Mouse (Mus musculus) midbrain, postnatal 0 days (tissue): ENCODE results near the gene Hist1h4h. TPM values are rescaled to one million over a fixed set of nuclear protein-coding genes. Genes with fewer than 3 reads are reported as not detected.
A peak's percentile ranks its signal among the peaks of the same experiment; 100 is the strongest.
"Not testable (repeated sequence)": the region's sequence is repeated elsewhere in the genome, so short reads cannot be mapped to it uniquely, and the experiment has no call there.

ENCODE experiments used
- ATAC-seq: fragments of 200-750 bp; cut with Nextera tagmentation; 2 replicates; pipeline ENCODE4 v1.8.0; 2017; ENCODE audit warnings: moderate number of reproducible peaks, mild to moderate bottlenecking, moderate TSS enrichment, moderate library complexity; ENCODE audit not compliant: low FRiP score
- DNase-seq: peaks from one replicate; pipeline ENCODE4 v3.0.0-alpha.2; 2015; ENCODE audit warnings: low spot score
- H3K27ac ChIP-seq: fragments of 300-500 bp; sonication (generic); 2 replicates; pipeline ENCODE4 v1.5.1; 2014; ENCODE audit warnings: low read depth, mild to moderate bottlenecking, low read length, mixed read lengths
- H3K27me3 ChIP-seq: fragments of 300-500 bp; sonication (generic); 2 replicates; pipeline ENCODE4 v1.6.1; 2014; ENCODE audit warnings: low read length, control low read depth, mixed read lengths; ENCODE audit not compliant: insufficient read depth
- H3K36me3 ChIP-seq: fragments of 300-500 bp; sonication (generic); 2 replicates; pipeline ENCODE4 v1.6.1; 2014; ENCODE audit warnings: low read length, control low read depth, mixed read lengths; ENCODE audit not compliant: insufficient read depth
- H3K4me1 ChIP-seq: fragments of 300-500 bp; sonication (generic); 2 replicates; pipeline ENCODE4 v1.6.1; 2014; ENCODE audit warnings: mild to moderate bottlenecking, control low read depth, antibody characterized with exemption, low read length, mixed read lengths; ENCODE audit not compliant: insufficient read depth
- H3K4me2 ChIP-seq: fragments of 300-500 bp; sonication (generic); 2 replicates; pipeline ENCODE4 v1.6.1; 2014; ENCODE audit warnings: low read depth, mild to moderate bottlenecking, low read length, mixed read lengths; ENCODE audit not compliant: poor library complexity, severe bottlenecking
- H3K4me3 ChIP-seq: fragments of 300-500 bp; sonication (generic); 2 replicates; pipeline ENCODE4 v1.5.1; 2014; ENCODE audit warnings: low read depth, mild to moderate bottlenecking, low read length, moderate library complexity
- H3K9ac ChIP-seq: fragments of 300-500 bp; sonication (generic); replicated peaks from 2 replicates; pipeline ENCODE4 v1.6.1; 2014; ENCODE audit warnings: mild to moderate bottlenecking, low read length, moderate library complexity, mixed read lengths; ENCODE audit not compliant: poor library complexity, severe bottlenecking
- H3K9me3 ChIP-seq: fragments of 300-500 bp; sonication (generic); 2 replicates; pipeline ENCODE4 v1.6.1; 2016; ENCODE audit warnings: low read length, control low read depth
- CTCF ChIP-seq: IDR thresholded peaks from 2 replicates; pipeline ENCODE4 v1.5.1; 2016; ENCODE audit warnings: antibody characterized with exemption, mild to moderate bottlenecking
- WGBS: fragments of 180-500 bp; shearing (Covaris S2); extraction: QIAGEN DNeasy Blood & Tissue Kit; methylation state at CpG from one replicate; pipeline ENCODE4 v1.1.7; 2014; 5-methylcytosine and 5-hydroxymethylcytosine counted together
- polyA plus RNA-seq: library from polyadenylated mRNA; unstranded; fragments of >200 nt; fragmentation: Nextera tagmentation; extraction: Ambion mirVana; gene quantifications from 2 replicates; pipeline ENCODE4 v1.2.1, GENCODE M21; 2015
- total RNA-seq: library from RNA; depleted of rRNA; stranded (reverse); fragments of >200 nt; gene quantifications from 2 replicates; pipeline ENCODE4 v1.2.3, GENCODE M21; 2014

Hist1h4h gene
- total and polyA plus RNA-seq, 2 experiments from 2014 or later = 4.0 to 1,474 TPM

GRCm38 (mm10) chr13:23529005-23529404 lies 1.8 kb upstream of the Hist1h4h start:
- Histone ChIP-seq H3K27me3 (no peaks in the 10 kb centered on the region), H3K4me3 (no peak overlapping the region), H3K4me2 (no peak overlapping the region), H3K36me3 (no peaks in the 10 kb centered on the region), H3K4me1 (peaks cover 7% of the 10 kb centered on the region; the same call in 1 of the 2 replicates), H3K9me3 (no peaks in the 10 kb centered on the region), H3K27ac (no peak overlapping the region), H3K9ac (no peak overlapping the region)
- no peak for ATAC-seq
- DNase-seq = no peak
- TF ChIP-seq CTCF = no peak
- 80% methylated on average over 5 of the region's 5 CpGs for WGBS

- peaks cover 10% of the 10 kb centered on the region for H3K4me1 ChIP-seq
- no peaks in the 10 kb centered on the region for H3K9me3 ChIP-seq
- no peaks in the 10 kb centered on the region for H3K27me3 ChIP-seq
- H3K36me3 ChIP-seq = no peaks in the 10 kb centered on the region
- H3K27ac ChIP-seq = no peak overlapping the region
- 24% methylated on average over 2 of the region's 2 CpGs for WGBS
- no peak for DNase-seq
- peak overlapping the region; percentile 52 for H3K4me3 ChIP-seq
- H3K9ac ChIP-seq = no peak overlapping the region
- no peak for TF ChIP-seq CTCF
- H3K4me2 ChIP-seq = peak overlapping the region; percentile 58
- no peak for ATAC-seq
Measured at GRCm38 (mm10) chr13:23529480-23530165, 1.2 kb upstream of the Hist1h4h start.

- H3K4me1 ChIP-seq = peaks cover 10% of the 10 kb centered on the region
Measured at GRCm38 (mm10) chr13:23530181-23530900, 509 bp upstream of the Hist1h4h start.

GRCm38 (mm10) chr13:23532262-23533075 lies 1.6 kb downstream of the Hist1h4h start:
- no peak for DNase-seq
- H3K9ac ChIP-seq = no peak overlapping the region
- H3K9me3 ChIP-seq = no peaks in the 10 kb centered on the region
- H3K4me2 ChIP-seq = peak overlapping the region; percentile 58
- ATAC-seq = no peak
- H3K27ac ChIP-seq = no peak overlapping the region
- peaks cover 10% of the 10 kb centered on the region for H3K4me1 ChIP-seq
- H3K4me3 ChIP-seq = peak overlapping the region; percentile 52
- TF ChIP-seq CTCF = no peak
- 21% methylated on average over 9 of the region's 9 CpGs for WGBS
- H3K27me3 ChIP-seq = no peaks in the 10 kb centered on the region
- H3K36me3 ChIP-seq = no peaks in the 10 kb centered on the region

More at GRCm38 (mm10) chr13:23530181-23530900, 509 bp upstream of the Hist1h4h start:
- Histone ChIP-seq H3K36me3 (no peaks in the 10 kb centered on the region), H3K9me3 (no peaks in the 10 kb centered on the region), H3K27ac (peak overlapping the region; percentile 93), H3K9ac (peak overlapping the region; percentile 66), H3K4me3 (peak overlapping the region; percentile 52), H3K4me2 (peak overlapping the region; percentile 58), H3K27me3 (no peaks in the 10 kb centered on the region)
- ATAC-seq (0 out of 2 replicates have a peak, but pooled peaks have one; percentile 38), DNase-seq (peak; percentile 58)
- under 1% methylated on average over 20 of the region's 20 CpGs for WGBS
- TF ChIP-seq CTCF = no peak

- DNase-seq = peak; percentile 94
- WGBS = 0% methylated on average over 23 of the region's 53 CpGs
Measured at GRCm38 (mm10) chr13:23533560-23534367, 2.9 kb downstream of the Hist1h4h start, which contains the start of gene Hist1h2af. Gene Hist1h2af, plus strand, starts transcription at chr13:23533906.

More at GRCm38 (mm10) chr13:23533560-23534367, 2.9 kb downstream of the Hist1h4h start, which contains the start of gene Hist1h2af:
- Histone ChIP-seq H3K4me2 (peak within 1 kb of the TSS; percentile 69), H3K4me3 (peak within 1 kb of the TSS; percentile 46), H3K4me1 (peaks cover 10% of the 10 kb centered on the region)
- not testable (repeated sequence) for H3K27me3 ChIP-seq, H3K9ac ChIP-seq, H3K9me3 ChIP-seq, H3K27ac ChIP-seq, H3K36me3 ChIP-seq, ATAC-seq
